Mouse (Mus musculus) lung, embryonic 14.5 days (tissue): Measurements from ENCODE around the gene Rbm8a. TPM values are rescaled to one million over a fixed set of nuclear protein-coding genes. Genes with fewer than 3 reads are reported as not detected.
A peak's percentile ranks its signal among the peaks of the same experiment; 100 is the strongest.
"Not testable (repeated sequence)": the region's sequence is repeated elsewhere in the genome, so short reads cannot be mapped to it uniquely, and the experiment has no call there.

Experiments
- ATAC-seq: fragments of 200-750 bp; cut with Nextera tagmentation; 2 replicates; pipeline ENCODE4 v1.8.0; 2017; ENCODE audit warnings: mild to moderate bottlenecking, moderate TSS enrichment, moderate library complexity; ENCODE audit not compliant: insufficient read depth
- DNase-seq: peaks from one replicate; pipeline ENCODE4 v3.0.0-alpha.2; 2015
- H3K27ac ChIP-seq: fragments of 300-500 bp; sonication (generic); 2 replicates; pipeline ENCODE4 v1.5.1; 2014; ENCODE audit warnings: low read depth, mild to moderate bottlenecking, moderate library complexity
- H3K27me3 ChIP-seq: fragments of 300-500 bp; sonication (generic); 2 replicates; pipeline ENCODE4 v1.6.1; 2014; ENCODE audit warnings: low read length, control low read depth; ENCODE audit not compliant: insufficient read depth
- H3K36me3 ChIP-seq: fragments of 300-500 bp; sonication (generic); 2 replicates; pipeline ENCODE4 v1.6.1; 2014; ENCODE audit warnings: control low read depth; ENCODE audit not compliant: insufficient read depth
- H3K4me1 ChIP-seq: fragments of 300-500 bp; sonication (generic); 2 replicates; pipeline ENCODE4 v1.6.1; 2014; ENCODE audit warnings: antibody characterized with exemption, control low read depth; ENCODE audit not compliant: insufficient read depth
- H3K4me2 ChIP-seq: fragments of 300-500 bp; sonication (generic); 2 replicates; pipeline ENCODE4 v1.6.1; 2014; ENCODE audit warnings: mild to moderate bottlenecking
- H3K4me3 ChIP-seq: fragments of 300-500 bp; sonication (generic); 2 replicates; pipeline ENCODE4 v1.5.1; 2014; ENCODE audit warnings: low read depth, low read length
- H3K9ac ChIP-seq: fragments of 300-500 bp; sonication (generic); 2 replicates; pipeline ENCODE4 v1.6.1; 2014
- H3K9me3 ChIP-seq: fragments of 300-500 bp; sonication (generic); 2 replicates; pipeline ENCODE4 v1.6.1; 2016; ENCODE audit warnings: low read depth, low read length, control low read depth
- CTCF ChIP-seq: IDR thresholded peaks from 2 replicates; pipeline ENCODE4 v1.5.1; 2016; ENCODE audit warnings: antibody characterized with exemption, low read depth
- WGBS: fragments of 180-500 bp; shearing (Covaris S2); extraction: QIAGEN DNeasy Blood & Tissue Kit; methylation state at CpG from one replicate; pipeline ENCODE4 v1.1.7; 2014; 5-methylcytosine and 5-hydroxymethylcytosine counted together
- polyA plus RNA-seq: library from polyadenylated mRNA; unstranded; fragments of >200 nt; fragmentation: Nextera tagmentation; extraction: Ambion mirVana; gene quantifications from 2 replicates; pipeline ENCODE4 v1.2.1, GENCODE M21; 2014

Rbm8a gene
- polyA plus RNA-seq, 1 experiment from 2014 or later = 163 TPM

DNA sequence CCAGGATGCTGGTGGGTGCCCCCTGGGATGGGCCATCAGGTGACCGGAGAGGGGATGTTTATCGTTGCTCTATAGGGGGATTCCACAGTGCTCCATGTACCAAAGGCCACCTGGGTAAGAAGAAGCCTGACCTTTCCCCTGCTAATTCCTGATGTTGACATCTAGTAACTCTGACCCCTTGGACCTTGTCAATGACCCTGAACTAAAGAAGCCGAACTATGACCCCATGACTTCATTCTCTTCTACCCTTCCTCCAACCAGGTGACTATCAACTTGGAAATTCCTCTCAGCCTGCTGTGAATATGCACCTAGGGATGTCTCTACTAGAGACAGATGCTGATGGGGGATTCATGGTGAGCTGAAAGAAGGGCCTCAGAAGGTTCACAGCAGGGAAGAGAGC is 17.6 kb downstream of the Rbm8a start:
- Histone ChIP-seq H3K36me3 (peaks cover 21% of the 10 kb centered on the region), H3K4me3 (no peak overlapping the region), H3K27me3 (no peaks in the 10 kb centered on the region), H3K9ac (no peak overlapping the region), H3K27ac (no peak overlapping the region), H3K4me2 (no peak overlapping the region), H3K9me3 (no peaks in the 10 kb centered on the region), H3K4me1 (no peaks in the 10 kb centered on the region)
- DNase-seq (no peak), ATAC-seq (no peak)
- TF ChIP-seq CTCF = no peak
- WGBS = 76% methylated on average over 3 of the region's 3 CpGs

DNA sequence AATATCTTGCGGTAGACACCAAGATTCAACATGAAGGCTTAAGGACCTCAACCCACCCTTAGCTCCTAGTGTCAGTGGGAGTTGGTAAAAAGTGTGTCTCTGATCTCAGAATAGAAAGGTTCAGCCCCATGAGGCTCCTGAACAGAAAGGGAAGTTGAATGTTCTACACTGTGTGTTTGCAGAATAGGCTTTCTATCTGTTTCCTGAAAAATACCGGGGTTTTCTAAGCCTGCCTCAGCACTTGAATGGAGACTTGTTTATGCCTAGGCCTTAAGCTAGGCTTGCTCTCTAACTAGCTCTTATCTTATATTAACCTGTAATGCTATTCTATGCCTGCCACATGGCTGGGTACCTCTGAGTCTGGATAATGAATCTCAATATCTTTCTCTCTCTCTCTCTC is 31.2 kb downstream of the Rbm8a start:
- WGBS = 79% methylated on average over 2 of the region's 2 CpGs
- H3K4me3 ChIP-seq = no peak overlapping the region

DNA sequence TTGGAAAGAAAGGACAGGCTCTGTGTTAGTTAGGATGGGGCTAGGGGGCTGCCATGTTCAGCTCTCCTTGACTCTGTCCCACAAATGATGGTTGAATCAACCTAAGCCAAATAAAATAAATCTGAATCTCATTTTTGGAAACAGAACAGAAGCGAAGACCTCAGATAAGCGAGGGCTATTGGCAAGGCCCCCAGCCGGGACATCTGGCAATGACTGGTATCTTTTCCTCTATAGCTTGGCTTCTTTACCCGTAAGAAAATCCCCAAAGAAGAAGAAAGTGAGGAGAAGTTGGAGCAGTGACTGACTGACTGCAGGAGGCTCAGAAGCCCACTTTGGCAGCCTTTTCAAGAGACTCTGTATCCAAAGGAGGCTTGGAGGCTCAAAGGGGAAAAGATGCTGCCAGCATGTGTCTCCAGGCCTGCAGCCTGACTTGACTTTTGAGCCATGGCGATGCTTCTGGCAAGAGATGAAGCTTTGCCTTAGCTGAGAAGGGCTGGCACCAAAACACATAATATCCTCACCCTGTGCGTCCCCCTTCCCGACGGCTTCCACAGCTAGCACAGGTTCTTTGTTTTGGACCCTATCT is 33.1 kb downstream of the Rbm8a start:
- peak overlapping the region; percentile 46; the same call in 1 of the 2 replicates for H3K27ac ChIP-seq
- no peaks in the 10 kb centered on the region for H3K4me1 ChIP-seq
- no peak overlapping the region for H3K4me3 ChIP-seq
- TF ChIP-seq CTCF = no peak
- DNase-seq (peak; percentile 14), ATAC-seq (no peak)
- no peak overlapping the region for H3K9ac ChIP-seq
- H3K36me3 ChIP-seq = 0 out of 2 replicates have a peak, but pooled peaks cover 2% of the 10 kb centered on the region
- peak overlapping the region; percentile 62 for H3K4me2 ChIP-seq
- no peaks in the 10 kb centered on the region for H3K9me3 ChIP-seq
- no peaks in the 10 kb centered on the region for H3K27me3 ChIP-seq
- WGBS = 34% methylated on average over 8 of the region's 8 CpGs

More for the DNA sequence above, 31.2 kb downstream of the Rbm8a start:
- no peak for TF ChIP-seq CTCF
- ATAC-seq (no peak), DNase-seq (no peak)
- Histone ChIP-seq H3K9ac (no peak overlapping the region), H3K9me3 (no peaks in the 10 kb centered on the region), H3K27me3 (no peaks in the 10 kb centered on the region), H3K4me1 (no peaks in the 10 kb centered on the region), H3K4me2 (no peak overlapping the region), H3K27ac (no peak overlapping the region), H3K36me3 (0 out of 2 replicates have a peak, but pooled peaks cover 2% of the 10 kb centered on the region)

DNA sequence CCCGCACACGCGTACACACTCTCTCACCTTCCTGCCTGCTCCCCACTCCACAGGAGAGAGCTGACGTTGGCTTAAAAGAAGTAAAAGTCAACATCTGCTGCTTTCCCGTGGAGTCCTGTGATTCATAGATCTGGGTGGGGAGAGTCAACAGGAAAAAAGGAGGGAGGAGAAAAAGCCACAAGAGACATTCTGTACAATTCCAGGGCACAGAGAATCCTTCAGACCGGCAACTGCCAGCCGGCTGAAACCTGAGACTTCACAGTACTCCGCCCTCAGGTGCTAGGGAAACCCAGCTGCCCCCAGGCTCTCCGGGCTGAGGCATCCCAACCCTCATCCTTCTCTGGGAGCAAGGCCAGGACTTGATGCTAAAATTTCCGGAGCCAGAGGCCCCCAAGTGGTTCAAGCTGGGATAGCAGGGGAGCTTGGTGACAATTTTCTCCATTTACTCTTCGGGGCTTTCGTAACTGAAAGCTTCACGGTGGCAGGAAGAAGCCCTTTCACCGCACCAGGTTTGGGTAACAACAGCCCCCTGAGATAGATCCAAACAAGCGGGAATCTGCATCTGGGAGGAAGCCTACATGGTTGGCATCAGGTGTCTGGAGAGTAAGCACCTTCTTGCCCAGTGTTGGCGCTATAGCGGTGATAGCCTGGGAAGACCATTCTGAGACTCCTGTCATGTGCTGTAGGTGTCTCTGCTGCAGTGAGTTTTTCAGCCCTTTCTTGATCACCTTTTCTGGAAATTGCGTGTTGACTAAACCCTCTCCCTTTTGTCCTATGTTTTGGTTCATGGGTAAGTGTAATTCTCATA is 33.9 kb downstream of the Rbm8a start:
- peak; percentile 82 for TF ChIP-seq CTCF
- 0 out of 2 replicates have a peak overlapping the region, but pooled peaks have one; percentile 33 for H3K9ac ChIP-seq
- peak; percentile 95 for DNase-seq
- H3K4me2 ChIP-seq = peak overlapping the region; percentile 62
- no peaks in the 10 kb centered on the region for H3K4me1 ChIP-seq
- H3K9me3 ChIP-seq = no peaks in the 10 kb centered on the region
- H3K36me3 ChIP-seq = no peaks in the 10 kb centered on the region
- H3K4me3 ChIP-seq = peak overlapping the region; percentile 21
- WGBS = 6% methylated on average over 15 of the region's 18 CpGs
- ATAC-seq = peak; percentile 94
- no peaks in the 10 kb centered on the region for H3K27me3 ChIP-seq
- H3K27ac ChIP-seq = peak overlapping the region; percentile 46; the same call in 1 of the 2 replicates

DNA sequence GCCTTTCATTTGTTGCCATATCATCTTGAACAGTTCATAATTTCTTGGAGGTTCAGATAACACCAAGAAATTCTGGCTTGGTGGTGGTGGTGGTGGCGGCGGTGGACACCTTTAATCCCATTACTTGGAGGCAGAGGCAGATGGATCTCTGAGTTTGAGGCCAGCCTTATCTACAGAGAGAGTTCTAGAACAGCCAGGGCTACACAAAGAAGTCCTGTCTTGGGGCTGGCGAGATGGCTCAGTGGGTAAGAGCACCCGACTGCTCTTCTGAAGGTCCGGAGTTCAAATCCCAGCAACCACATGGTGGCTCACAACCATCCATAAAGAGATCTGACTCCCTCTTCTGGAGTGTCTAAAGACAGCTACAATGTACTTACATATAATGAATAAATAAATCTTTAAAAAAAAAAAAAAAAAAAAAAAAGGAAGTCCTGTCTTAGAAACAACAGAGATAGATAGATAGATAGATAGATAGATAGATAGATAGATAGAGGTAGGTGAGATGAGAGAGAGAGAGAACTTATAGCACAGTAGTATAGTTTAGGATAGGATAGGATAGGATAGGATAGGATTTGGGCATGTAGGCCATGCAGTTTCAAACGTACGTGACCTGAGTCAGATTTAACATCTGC is 36.1 kb downstream of the Rbm8a start:
- not testable (repeated sequence) for DNase-seq
- WGBS = 83% methylated on average over 7 of the region's 7 CpGs

DNA sequence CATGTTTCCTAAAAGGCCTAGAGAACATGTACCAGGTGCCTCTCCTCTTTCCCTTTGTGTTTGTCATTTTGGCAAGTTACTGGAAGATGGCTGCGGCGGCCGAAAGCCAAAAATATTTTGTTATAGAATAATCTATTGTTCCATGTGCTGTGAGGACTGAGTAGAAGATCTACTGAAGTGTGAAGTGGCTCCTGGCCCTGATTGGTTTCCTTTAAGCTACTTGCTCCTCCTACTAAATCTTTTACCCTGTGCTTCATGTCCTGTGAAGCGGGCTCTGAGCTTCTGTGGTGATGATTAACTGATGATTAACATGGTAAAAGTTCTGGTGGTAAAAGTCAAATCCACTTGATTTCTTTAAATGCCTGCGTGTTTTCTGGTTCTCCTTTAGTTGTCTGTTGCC is 37.2 kb downstream of the Rbm8a start:
- WGBS = 90% methylated on average over 5 of the region's 5 CpGs
- Histone ChIP-seq H3K9me3 (no peaks in the 10 kb centered on the region), H3K4me3 (no peak overlapping the region), H3K4me2 (no peak overlapping the region), H3K9ac (no peak overlapping the region), H3K27me3 (no peaks in the 10 kb centered on the region), H3K36me3 (no peaks in the 10 kb centered on the region), H3K4me1 (no peaks in the 10 kb centered on the region), H3K27ac (no peak overlapping the region)
- TF ChIP-seq CTCF = no peak
- DNase-seq = no peak
- ATAC-seq = no peak

More for the DNA sequence above, 36.1 kb downstream of the Rbm8a start:
- H3K27me3 ChIP-seq, H3K36me3 ChIP-seq, ATAC-seq, H3K9me3 ChIP-seq, H3K27ac ChIP-seq, H3K4me3 ChIP-seq, H3K9ac ChIP-seq, H3K4me2 ChIP-seq, H3K4me1 ChIP-seq: not testable (repeated sequence)

DNA sequence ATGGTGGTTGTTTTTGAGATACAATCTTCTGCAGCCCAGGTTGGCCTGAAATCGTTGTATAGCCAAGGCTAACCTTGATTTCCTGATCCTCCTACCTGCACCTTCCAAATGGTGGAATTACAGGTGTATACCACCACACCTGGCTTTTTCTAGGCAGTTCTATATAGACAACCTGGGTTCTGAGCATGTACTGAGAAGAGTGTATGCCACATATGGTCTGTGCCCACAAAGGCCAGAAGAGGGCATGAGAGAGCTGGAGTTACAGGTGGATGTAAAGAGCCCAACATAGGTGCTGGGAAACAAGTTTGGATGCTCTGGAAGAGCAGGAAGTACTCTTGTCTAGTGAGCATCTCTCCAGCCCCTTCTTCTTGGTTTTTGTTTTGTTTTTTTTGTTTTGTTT is 37.6 kb downstream of the Rbm8a start:
- no peaks in the 10 kb centered on the region for H3K36me3 ChIP-seq
- DNase-seq (peak; percentile 16), ATAC-seq (no peak)
- peak; percentile 46 for TF ChIP-seq CTCF
- no peaks in the 10 kb centered on the region for H3K4me1 ChIP-seq
- H3K27ac ChIP-seq = no peak overlapping the region
- no peak overlapping the region for H3K4me2 ChIP-seq
- H3K9me3 ChIP-seq = no peaks in the 10 kb centered on the region
- H3K9ac ChIP-seq = no peak overlapping the region
- no peak overlapping the region for H3K4me3 ChIP-seq
- H3K27me3 ChIP-seq = no peaks in the 10 kb centered on the region
- 26% methylated on average over 1 of the region's 1 CpGs for WGBS
